ENCODE assay signal across 26 mouse cellular contexts in the genomic region with DNA sequence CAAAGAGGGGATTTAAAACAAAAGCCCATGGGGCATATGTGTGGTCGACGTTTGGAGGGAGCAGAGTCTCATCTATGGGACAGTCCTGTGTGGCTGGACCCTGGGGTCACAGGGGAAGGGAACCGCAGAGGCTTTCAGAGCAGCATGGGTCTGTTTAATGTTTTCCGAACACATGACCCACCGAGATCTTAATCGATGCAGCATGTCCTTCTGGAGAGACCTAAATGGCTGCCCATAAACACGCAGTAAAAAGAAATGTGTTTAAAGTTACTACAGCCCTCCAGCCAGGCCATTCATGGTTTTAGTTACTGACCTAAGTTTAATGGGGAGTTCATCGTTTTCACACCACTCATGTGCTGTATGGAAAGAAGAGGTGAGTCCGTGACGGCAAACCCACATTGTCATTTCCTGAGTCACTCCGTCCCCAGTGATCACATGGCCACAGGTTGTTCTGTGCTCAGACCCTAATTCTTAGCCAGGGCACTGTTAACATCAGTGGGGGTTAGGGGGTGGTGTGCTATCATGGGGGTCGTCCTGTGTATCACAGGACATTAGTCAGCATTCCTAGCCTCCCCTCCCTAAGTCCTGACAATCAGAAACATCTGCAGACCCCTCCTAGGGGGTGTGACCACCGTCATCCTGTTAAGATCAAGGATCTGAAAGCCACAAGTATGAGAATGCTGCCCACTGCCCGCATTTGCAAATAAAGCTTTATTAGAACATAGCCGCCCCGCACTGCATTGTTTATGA.
DNase-seq lines count a peak whose midpoint lies in the region; ATAC-seq lines count a peak whose summit lies in the region.
"Had no signal": no experiment of that assay in that cellular context is flagged by ENCODE, and none has a peak within 500 bp of the region (broad histone marks: within the 10 kb centered on the region; RNA-seq: fewer than 3 reads in every experiment).

No protein-coding gene starts in this region.

- H3K4me2 ChIP-seq in embryonic facial prominence, embryonic 15.5 days (replicated peaks), result no peak overlapping the region
- H3K4me2 ChIP-seq in limb, embryonic 13.5 days (replicated peaks), result peak overlapping the region; percentile 35
- H3K4me2 ChIP-seq: forebrain, embryonic 13.5 days; heart, embryonic 13.5 days; lung, embryonic 14.5 days; midbrain, embryonic 12.5 days had no signal

- H3K36me3 ChIP-seq in embryonic facial prominence, embryonic 15.5 days, result no peaks in the 10 kb centered on the region
- H3K36me3 ChIP-seq in limb, embryonic 13.5 days, result no peaks in the 10 kb centered on the region
- H3K36me3 ChIP-seq: heart, embryonic 13.5 days; midbrain, embryonic 12.5 days had no signal

- no peak overlapping the region for H3K9ac ChIP-seq in embryonic facial prominence, embryonic 15.5 days
- no peak overlapping the region for H3K9ac ChIP-seq in limb, embryonic 13.5 days
- H3K9ac ChIP-seq: forebrain, embryonic 13.5 days; heart, embryonic 13.5 days; liver, embryonic 14.5 days; lung, embryonic 14.5 days; midbrain, embryonic 12.5 days had no signal

- peaks cover 20% of the 10 kb centered on the region; the same call in 1 of the 2 replicates for H3K4me1 ChIP-seq in embryonic facial prominence, embryonic 15.5 days
- H3K4me1 ChIP-seq in limb, embryonic 13.5 days, result peaks cover 35% of the 10 kb centered on the region
- H3K4me1 ChIP-seq: heart, embryonic 13.5 days; midbrain, embryonic 12.5 days had no signal

- H3K27me3 ChIP-seq in embryonic facial prominence, embryonic 15.5 days, result no peaks in the 10 kb centered on the region
- H3K27me3 ChIP-seq in limb, embryonic 13.5 days, result peaks cover 91% of the 10 kb centered on the region
- H3K27me3 ChIP-seq: forebrain, embryonic 13.5 days; heart, embryonic 13.5 days; midbrain, embryonic 12.5 days had no signal

- 30% methylated on average over 16 of the region's 16 CpGs for WGBS in embryonic facial prominence, embryonic 15.5 days
- WGBS in limb, embryonic 13.5 days, result 14% methylated on average over 16 of the region's 16 CpGs

- ATAC-seq in embryonic facial prominence, embryonic 15.5 days (ENCODE audit: insufficient number of reproducible peaks, low FRiP score, low TSS enrichment, low read depth), result no peak
- ATAC-seq in limb, embryonic 13.5 days (ENCODE audit: low FRiP score, low read depth), result peak; percentile 57
- ATAC-seq in CD4-positive, CD25-positive, alpha-beta regulatory T cell, adult 4 months, result no peak
- no peak for ATAC-seq in frontal cortex, adult (ENCODE audit: low TSS enrichment)
- ATAC-seq: forebrain, embryonic 13.5 days; hindbrain, postnatal 0 days; intestine, postnatal 0 days had no signal

- DNase-seq in embryo, embryonic 10 days (ENCODE audit: low spot score), result peak; percentile 42
- no peak for DNase-seq in embryo, embryonic 9.5 days (ENCODE audit: extremely low spot score)
- DNase-seq in embryo, embryonic 11 days, result peak; percentile 47
- no peak for DNase-seq in frontal cortex, postnatal 10 days (ENCODE audit: low spot score in 2 of 2)
- DNase-seq: adrenal gland, postnatal 14 days; cerebellum, adult 9-10 months; gastrocnemius, postnatal 14 days; heart, adult 18-20 months; heart, postnatal 14 days; left cerebral cortex, postnatal 4 days; lung, embryonic 14.5 days; right cerebral cortex, postnatal 14 days; spleen, adult 18-20 months; thymus, postnatal 14 days had no signal

- no peaks in the 10 kb centered on the region for H3K9me3 ChIP-seq in embryonic facial prominence, embryonic 15.5 days (replicated peaks)
- no peaks in the 10 kb centered on the region for H3K9me3 ChIP-seq in limb, embryonic 13.5 days
- H3K9me3 ChIP-seq: forebrain, embryonic 13.5 days; heart, embryonic 13.5 days; midbrain, embryonic 12.5 days had no signal

- H3K27ac ChIP-seq in embryonic facial prominence, embryonic 15.5 days (replicated peaks), result peak overlapping the region; percentile 22; the same call in 1 of the 2 replicates
- no peak overlapping the region for H3K27ac ChIP-seq in limb, embryonic 13.5 days
- H3K27ac ChIP-seq: forebrain, embryonic 13.5 days; heart, embryonic 13.5 days; hindbrain, postnatal 0 days; kidney, postnatal 0 days; liver, embryonic 14.5 days; midbrain, embryonic 12.5 days had no signal

- H3K4me3 ChIP-seq in embryonic facial prominence, embryonic 15.5 days (replicated peaks), result no peak overlapping the region
- H3K4me3 ChIP-seq in limb, embryonic 13.5 days, result no peak overlapping the region
- H3K4me3 ChIP-seq: erythroblast, embryonic 14.5 days; forebrain, embryonic 13.5 days; heart, embryonic 13.5 days; midbrain, embryonic 12.5 days had no signal

Comparison
In these comparisons a context has a peak if more than half of its experiments do, and no peak if none do; other contexts are left out.
1. DNase-seq: peak in embryo, embryonic 10 days (single experiment) and embryo, embryonic 11 days (single experiment); none in embryo, embryonic 9.5 days (single experiment) and frontal cortex, postnatal 10 days (0 of 2).